Mouse (Mus musculus): ENCODE measurements around the gene Ifnlr1. TPM values are rescaled to one million over a fixed set of nuclear protein-coding genes. Genes with fewer than 3 reads are reported as not detected.
"Not testable (repeated sequence)": the region's sequence is repeated elsewhere in the genome, so short reads cannot be mapped to it uniquely, and the experiment has no call there.

Gene Ifnlr1
- total RNA-seq, 2 experiments from 2014 or later, result 0.21 to 0.30 TPM

DNA sequence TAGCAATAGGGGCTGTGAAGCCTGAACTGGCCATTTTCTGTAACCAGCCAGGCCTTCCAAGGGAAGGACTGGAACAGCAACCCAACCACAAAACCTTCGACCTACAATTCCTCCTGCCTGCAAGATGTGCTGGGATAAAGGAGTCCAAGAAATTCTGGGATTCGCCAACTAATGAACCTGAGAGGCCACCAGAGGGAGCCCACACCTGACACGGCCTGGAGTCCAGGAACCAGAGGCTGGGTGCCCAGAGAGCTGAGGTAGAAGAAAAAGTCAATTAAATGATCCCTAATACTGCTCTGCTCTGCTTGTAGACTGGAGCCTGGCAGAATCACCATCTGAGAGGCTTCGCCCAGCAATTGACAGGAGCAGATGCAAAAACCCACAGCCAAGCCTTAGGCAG lies 2.5 kb upstream of the Ifnlr1 start:
- peak in 1 of 2 experiments; percentile 13 for DNase-seq (ENCODE audit: extremely low spot score in 1 of 2, low spot score in 1 of 2)

DNA sequence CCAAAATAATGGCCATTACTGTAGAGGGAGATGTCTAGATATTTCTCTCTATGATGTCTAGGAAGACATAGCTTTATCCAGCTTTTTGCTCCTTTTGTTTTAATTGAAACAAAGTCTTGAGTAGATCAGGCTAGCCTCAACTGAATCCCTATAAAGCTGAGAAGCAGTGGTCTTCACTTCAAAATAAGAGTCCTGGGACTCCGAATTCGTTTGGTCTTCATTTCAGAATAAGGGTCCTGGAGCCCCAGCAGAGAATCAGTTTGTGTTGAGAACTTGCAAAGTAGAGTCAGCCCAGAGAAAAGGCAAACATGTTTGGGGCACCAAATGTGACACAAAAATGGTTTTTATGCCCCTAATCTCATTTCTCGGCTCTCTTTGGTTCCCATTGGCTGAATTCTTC lies 1.4 kb upstream of the Ifnlr1 start:
- DNase-seq (ENCODE audit: extremely low spot score in 1 of 2, low spot score in 1 of 2), result no peak

DNA sequence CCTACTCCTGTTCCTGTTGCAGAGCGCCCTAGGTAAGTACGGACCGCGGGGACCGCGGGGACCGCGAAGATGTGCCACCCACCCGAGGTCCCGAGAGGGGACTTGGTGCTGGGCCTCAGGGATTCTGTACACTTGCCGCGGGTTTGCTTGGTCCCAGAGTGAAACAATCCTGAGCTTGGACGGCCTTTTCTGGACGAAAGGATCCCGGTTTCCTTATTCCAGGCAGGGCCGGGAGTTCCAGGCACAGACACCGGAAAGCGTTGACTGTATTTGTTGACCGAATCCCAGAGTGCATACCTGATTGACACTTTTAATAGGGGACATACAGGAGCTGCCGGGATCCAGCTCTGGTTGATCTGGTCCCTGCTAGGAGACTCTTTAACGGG lies 474 bp downstream of the Ifnlr1 start:
- DNase-seq (ENCODE audit: extremely low spot score in 1 of 2, low spot score in 1 of 2), result no peak

- DNase-seq (ENCODE audit: extremely low spot score in 1 of 2, low spot score in 1 of 2), result no peak
These were observed 3.7 kb downstream of the Ifnlr1 start for GRCm38 (mm10) chr4:135689797-135690196.

- DNase-seq (ENCODE audit: extremely low spot score in 1 of 2, low spot score in 1 of 2), result no peak
These were observed 4.2 kb downstream of the Ifnlr1 start for GRCm38 (mm10) chr4:135690241-135690640.

GRCm38 (mm10) chr4:135692916-135693315 lies 6.8 kb downstream of the Ifnlr1 start:
- no peak for DNase-seq (ENCODE audit: extremely low spot score in 1 of 2, low spot score in 1 of 2)

GRCm38 (mm10) chr4:135698498-135698897 lies 12.4 kb downstream of the Ifnlr1 start:
- DNase-seq (ENCODE audit: extremely low spot score in 1 of 2, low spot score in 1 of 2), result no peak

GRCm38 (mm10) chr4:135703497-135703896 lies 17.4 kb downstream of the Ifnlr1 start:
- DNase-seq (ENCODE audit: extremely low spot score in 1 of 2, low spot score in 1 of 2), result no peak

DNA sequence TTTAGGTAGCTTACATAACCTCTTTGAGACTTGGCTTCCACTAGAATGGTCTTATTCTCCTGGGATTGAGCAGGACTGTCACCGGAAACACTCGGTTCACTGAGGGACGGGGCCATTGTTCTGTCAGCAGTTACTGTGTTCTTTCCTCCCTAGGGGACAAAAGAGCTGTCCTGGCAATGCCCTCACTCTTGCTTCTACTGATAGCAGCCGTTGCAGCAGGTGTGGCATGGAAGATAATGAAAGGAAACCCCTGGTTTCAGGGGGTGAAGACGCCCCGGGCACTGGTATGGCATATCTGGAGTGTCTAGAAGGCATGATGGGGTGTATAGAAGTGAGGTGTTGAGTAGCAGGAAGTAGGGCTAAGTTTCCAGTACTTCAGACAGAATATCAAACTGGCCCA lies 17.9 kb downstream of the Ifnlr1 start:
- no peak for DNase-seq (ENCODE audit: extremely low spot score in 1 of 2, low spot score in 1 of 2)

DNA sequence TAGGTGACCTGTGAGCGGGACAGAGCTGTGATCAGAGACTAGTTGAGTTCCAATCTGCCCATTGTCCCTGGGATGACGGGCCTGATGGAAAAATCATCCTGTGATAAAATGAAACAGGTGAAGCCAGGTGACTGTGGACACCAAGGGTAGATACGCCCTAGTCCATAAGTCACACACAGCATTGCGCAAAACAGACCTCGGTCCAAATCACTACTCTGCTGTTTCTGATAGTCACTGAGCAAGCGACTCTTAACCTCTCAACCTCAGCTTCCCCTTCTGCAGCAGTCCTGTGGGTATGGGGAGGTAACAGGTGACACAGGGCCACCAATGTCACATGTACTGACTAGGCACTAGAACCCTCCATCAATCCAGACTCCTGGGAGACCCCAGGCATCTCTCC lies 20.0 kb downstream of the Ifnlr1 start:
- no peak for DNase-seq (ENCODE audit: extremely low spot score in 1 of 2, low spot score in 1 of 2)

DNA sequence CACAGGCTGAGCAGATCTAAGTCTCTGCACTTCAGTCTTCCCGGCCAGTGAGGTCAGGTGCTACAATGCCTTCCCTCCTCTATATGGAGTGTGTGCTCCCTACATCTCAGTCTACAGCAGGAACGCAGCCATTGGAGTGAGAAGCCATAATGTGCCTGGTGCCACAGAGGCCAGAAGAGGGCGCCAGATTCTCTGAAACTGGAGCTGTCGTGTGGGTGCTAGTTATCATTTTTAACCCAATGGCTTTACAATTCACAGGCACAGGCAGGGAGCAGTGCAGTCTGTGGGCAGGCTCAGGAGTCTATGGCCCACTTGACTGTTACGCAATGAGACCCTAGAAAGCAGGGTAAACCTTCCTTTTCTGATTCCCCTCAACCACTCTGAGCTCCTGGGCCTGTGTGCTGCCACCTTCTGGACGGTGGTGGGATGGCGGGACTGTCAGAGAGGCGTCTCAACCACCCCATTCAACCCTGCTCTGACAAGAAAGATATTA lies 23.0 kb downstream of the Ifnlr1 start:
- DNase-seq (ENCODE audit: extremely low spot score in 1 of 2, low spot score in 1 of 2), result peak; percentile 74 to 87

GRCm38 (mm10) chr4:135709621-135710020 lies 23.5 kb downstream of the Ifnlr1 start:
- no peak for DNase-seq (ENCODE audit: extremely low spot score in 1 of 2, low spot score in 1 of 2)

- DNase-seq (ENCODE audit: extremely low spot score in 1 of 2, low spot score in 1 of 2), result no peak
These were observed 24.3 kb downstream of the Ifnlr1 start for GRCm38 (mm10) chr4:135710392-135710791.

GRCm38 (mm10) chr4:135714776-135715175 lies 28.7 kb downstream of the Ifnlr1 start:
- DNase-seq (ENCODE audit: extremely low spot score in 1 of 2, low spot score in 1 of 2), result no peak

DNA sequence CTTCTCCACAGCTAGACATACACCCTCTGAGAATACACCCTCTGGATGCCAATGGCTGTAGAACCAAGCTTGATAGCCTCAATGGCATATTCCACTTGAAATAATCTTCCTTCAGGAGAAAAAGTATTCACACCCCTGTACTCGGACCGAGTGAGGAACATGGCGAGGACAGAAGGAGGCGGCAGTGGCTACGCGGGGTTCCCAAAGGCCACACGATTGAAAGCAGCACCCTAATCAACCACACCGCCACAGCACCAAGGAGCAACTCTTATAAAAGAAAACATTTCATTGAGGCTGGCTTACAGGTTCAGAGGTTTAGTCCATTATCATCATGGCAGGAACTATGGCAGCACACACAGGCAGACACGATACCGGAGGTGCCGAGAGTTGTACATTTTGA lies 30.4 kb downstream of the Ifnlr1 start:
- DNase-seq (ENCODE audit: extremely low spot score in 1 of 2, low spot score in 1 of 2), result not testable (repeated sequence)

- no peak for DNase-seq (ENCODE audit: extremely low spot score in 1 of 2, low spot score in 1 of 2)
These were observed 36.6 kb downstream of the Ifnlr1 start for GRCm38 (mm10) chr4:135722540-135723290.

GRCm38 (mm10) chr4:135726416-135726815 lies 40.3 kb downstream of the Ifnlr1 start:
- no peak for DNase-seq (ENCODE audit: extremely low spot score in 1 of 2, low spot score in 1 of 2)

GRCm38 (mm10) chr4:135727817-135728216 lies 41.7 kb downstream of the Ifnlr1 start, which contains the start of gene Il22ra1:
Gene Il22ra1 (plus strand): TSS chr4:135728172.
- DNase-seq (ENCODE audit: extremely low spot score in 1 of 2, low spot score in 1 of 2), result no peak

DNA sequence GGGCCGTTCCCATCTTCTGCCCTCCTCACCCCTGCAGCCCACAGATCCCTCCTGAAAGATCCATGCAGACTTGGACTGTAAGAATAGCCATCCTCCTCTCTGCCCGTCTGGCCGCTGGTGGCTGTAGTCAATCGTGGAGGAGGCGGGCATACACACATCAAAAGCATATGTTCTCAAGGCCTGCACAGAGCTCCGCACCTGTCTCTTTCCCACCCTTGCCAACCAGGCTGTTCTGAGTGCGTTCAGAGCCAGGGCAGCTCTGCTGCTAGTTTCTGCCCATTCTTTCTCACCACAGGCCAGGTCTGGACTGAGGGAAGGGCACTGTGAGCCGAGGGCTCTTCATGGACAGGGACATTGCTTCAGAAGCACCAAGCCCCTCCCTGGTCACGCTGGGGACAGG lies 44.1 kb downstream of the Ifnlr1 start:
- DNase-seq (ENCODE audit: extremely low spot score in 1 of 2, low spot score in 1 of 2), result no peak

- no peak for DNase-seq (ENCODE audit: extremely low spot score in 1 of 2, low spot score in 1 of 2)
These were observed 44.9 kb downstream of the Ifnlr1 start for GRCm38 (mm10) chr4:135730951-135731350.

- DNase-seq (ENCODE audit: extremely low spot score in 1 of 2, low spot score in 1 of 2), result peak; percentile 27 to 58
These were observed 47.8 kb downstream of the Ifnlr1 start for GRCm38 (mm10) chr4:135733901-135734300.

GRCm38 (mm10) chr4:135736903-135737302 lies 50.8 kb downstream of the Ifnlr1 start:
- DNase-seq (ENCODE audit: extremely low spot score in 1 of 2, low spot score in 1 of 2), result no peak
